Mouse (Mus musculus): ENCODE measurements around the gene Zfp644. TPM values are rescaled to one million over a fixed set of nuclear protein-coding genes. Genes with fewer than 3 reads are reported as not detected.

Zfp644 gene
- polyA plus RNA-seq, 1 experiment from 2014 or later = 93.9 TPM

DNA sequence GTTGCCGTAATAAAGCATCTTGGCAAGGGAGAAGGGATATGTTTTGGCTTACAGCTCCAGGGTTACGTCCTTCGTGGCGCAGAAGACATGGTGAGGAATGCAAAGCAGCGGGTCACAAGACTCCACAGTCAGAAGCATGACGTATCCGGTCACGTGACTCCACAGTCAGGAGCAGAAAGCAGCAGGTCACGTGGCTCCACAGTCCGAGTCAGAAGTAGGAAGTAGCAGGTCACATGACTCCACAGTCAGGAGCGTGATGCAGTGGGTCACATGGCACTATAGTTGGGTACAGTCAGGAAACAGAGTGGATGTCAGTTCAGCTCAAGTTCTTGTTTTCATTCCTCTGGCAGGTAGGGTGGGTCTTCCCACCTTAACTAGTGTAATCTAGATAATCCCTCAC lies 107.4 kb downstream of the Zfp644 start:
- Histone ChIP-seq H3K9me3 (replicated peaks; ENCODE audit: control insufficient read depth, low read length) (no peaks in the 10 kb centered on the region), H3K4me1 (ENCODE audit: control insufficient read depth, insufficient read depth, low read length) (no peaks in the 10 kb centered on the region), H3K4me3 (ENCODE audit: low read depth, low read length) (no peak overlapping the region), H3K36me3 (replicated peaks; ENCODE audit: control insufficient read depth, insufficient read depth, low read depth, low read length) (no peaks in the 10 kb centered on the region; the same call in 1 of the 2 replicates), H3K4me2 (ENCODE audit: low read depth, low read length) (no peak overlapping the region), H3K9ac (replicated peaks; ENCODE audit: low read length) (no peak overlapping the region), H3K27me3 (ENCODE audit: control insufficient read depth, insufficient read depth, low read length) (no peaks in the 10 kb centered on the region), H3K27ac (replicated peaks; ENCODE audit: low read depth, low read length) (no peak overlapping the region)
- no peak for ATAC-seq (replicated peaks; ENCODE audit: insufficient number of reproducible peaks, low FRiP score, low TSS enrichment, low read depth)
- no peak for DNase-seq (ENCODE audit: low spot score)
- 92% methylated on average over 11 of the region's 11 CpGs for WGBS

DNA sequence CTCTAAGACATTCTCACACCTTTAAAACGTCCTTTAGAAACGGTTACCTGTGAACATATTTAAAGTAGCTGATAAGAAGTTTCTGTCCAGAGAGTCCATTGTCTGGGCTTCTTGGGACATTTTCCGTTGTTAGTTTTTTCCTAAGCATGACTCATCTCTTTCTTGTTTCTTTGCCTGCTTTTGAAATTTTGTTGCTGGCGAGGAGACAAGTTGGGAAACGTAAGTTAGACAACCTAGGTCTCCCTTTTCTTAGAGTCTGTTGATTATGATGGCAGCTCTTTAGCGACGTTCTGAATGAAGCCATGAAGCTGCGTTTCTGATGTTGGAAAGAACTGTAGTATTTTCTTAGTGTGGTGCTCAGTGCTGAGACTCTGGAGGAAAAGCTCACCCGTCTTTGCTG lies 108.1 kb downstream of the Zfp644 start:
- H3K9ac ChIP-seq (replicated peaks; ENCODE audit: low read length) = no peak overlapping the region
- no peaks in the 10 kb centered on the region for H3K27me3 ChIP-seq (ENCODE audit: control insufficient read depth, insufficient read depth, low read length)
- no peak for DNase-seq (ENCODE audit: low spot score)
- no peaks in the 10 kb centered on the region; the same call in 1 of the 2 replicates for H3K36me3 ChIP-seq (replicated peaks; ENCODE audit: control insufficient read depth, insufficient read depth, low read depth, low read length)
- WGBS = 92% methylated on average over 9 of the region's 9 CpGs
- ATAC-seq (replicated peaks; ENCODE audit: insufficient number of reproducible peaks, low FRiP score, low TSS enrichment, low read depth) = no peak
- H3K4me2 ChIP-seq (ENCODE audit: low read depth, low read length) = no peak overlapping the region
- H3K9me3 ChIP-seq (replicated peaks; ENCODE audit: control insufficient read depth, low read length) = no peaks in the 10 kb centered on the region
- H3K4me1 ChIP-seq (ENCODE audit: control insufficient read depth, insufficient read depth, low read length) = no peaks in the 10 kb centered on the region
- H3K4me3 ChIP-seq (ENCODE audit: low read depth, low read length) = no peak overlapping the region
- H3K27ac ChIP-seq (replicated peaks; ENCODE audit: low read depth, low read length) = no peak overlapping the region

DNA sequence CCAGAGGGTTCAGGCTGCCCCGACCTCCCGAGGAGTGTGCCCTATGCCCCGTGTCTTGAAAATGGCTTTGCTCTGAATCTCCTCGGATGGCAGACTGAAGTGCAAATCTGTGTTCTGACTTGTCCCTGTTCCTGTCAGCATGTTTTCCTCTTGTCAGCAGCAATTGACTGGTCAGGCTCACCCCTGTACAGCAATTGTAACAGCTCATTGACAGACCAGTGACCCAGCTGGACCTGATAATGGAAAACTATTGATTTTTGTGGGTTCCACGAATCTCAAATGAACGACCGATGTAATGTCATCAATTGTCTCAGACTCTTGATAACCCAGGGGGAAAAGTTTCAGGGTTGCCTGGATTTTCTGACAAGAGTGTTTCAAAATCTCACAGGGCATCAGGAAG lies 116.1 kb downstream of the Zfp644 start:
- Histone ChIP-seq H3K4me2 (ENCODE audit: low read depth, low read length) (no peak overlapping the region), H3K9ac (replicated peaks; ENCODE audit: low read length) (no peak overlapping the region), H3K27ac (replicated peaks; ENCODE audit: low read depth, low read length) (no peak overlapping the region), H3K9me3 (replicated peaks; ENCODE audit: control insufficient read depth, low read length) (no peaks in the 10 kb centered on the region), H3K36me3 (replicated peaks; ENCODE audit: control insufficient read depth, insufficient read depth, low read depth, low read length) (no peaks in the 10 kb centered on the region), H3K4me1 (ENCODE audit: control insufficient read depth, insufficient read depth, low read length) (no peaks in the 10 kb centered on the region), H3K27me3 (ENCODE audit: control insufficient read depth, insufficient read depth, low read length) (no peaks in the 10 kb centered on the region), H3K4me3 (ENCODE audit: low read depth, low read length) (no peak overlapping the region)
- DNase-seq (ENCODE audit: low spot score) = no peak
- ATAC-seq (replicated peaks; ENCODE audit: insufficient number of reproducible peaks, low FRiP score, low TSS enrichment, low read depth) = no peak
- WGBS = 78% methylated on average over 7 of the region's 7 CpGs

DNA sequence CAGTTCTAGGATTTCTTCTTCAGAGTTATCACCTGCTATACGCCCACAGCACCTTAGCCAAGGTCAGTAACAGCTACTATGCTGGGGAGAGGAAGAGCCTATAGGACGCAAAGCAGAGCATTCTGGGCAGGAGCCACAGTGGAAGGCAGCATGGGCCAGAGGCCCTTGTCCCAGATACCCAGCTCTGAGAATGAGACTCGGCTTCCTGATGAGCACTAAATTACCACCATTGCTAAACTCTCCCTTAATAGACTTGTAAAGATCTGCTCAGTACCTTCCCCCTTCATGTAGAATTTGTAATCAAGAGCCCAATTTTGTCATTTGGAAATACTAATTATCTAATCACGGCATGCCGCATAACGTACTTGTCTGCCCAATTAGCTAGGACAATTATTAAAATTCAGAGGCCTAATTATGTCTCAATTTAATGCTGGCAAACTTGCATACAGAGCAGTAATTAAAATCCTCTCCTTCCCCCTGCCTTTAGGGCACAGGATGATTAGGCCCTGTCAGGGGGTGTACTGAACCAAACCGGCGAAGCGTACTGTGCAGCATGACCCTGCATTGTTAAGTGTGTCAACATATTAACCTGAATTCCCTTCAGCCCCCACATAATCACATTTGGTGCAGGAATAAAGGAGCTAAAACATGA lies 119.7 kb downstream of the Zfp644 start:
- no peaks in the 10 kb centered on the region for H3K9me3 ChIP-seq (replicated peaks; ENCODE audit: control insufficient read depth, low read length)
- DNase-seq (ENCODE audit: low spot score) (no peak), ATAC-seq (replicated peaks; ENCODE audit: insufficient number of reproducible peaks, low FRiP score, low TSS enrichment, low read depth) (no peak)
- H3K4me3 ChIP-seq (ENCODE audit: low read depth, low read length) = no peak overlapping the region
- 45% methylated on average over 9 of the region's 9 CpGs for WGBS
- peaks cover 5% of the 10 kb centered on the region; the same call in 1 of the 2 replicates for H3K27me3 ChIP-seq (ENCODE audit: control insufficient read depth, insufficient read depth, low read length)
- H3K27ac ChIP-seq (replicated peaks; ENCODE audit: low read depth, low read length) = no peak overlapping the region
- no peak overlapping the region for H3K9ac ChIP-seq (replicated peaks; ENCODE audit: low read length)
- H3K4me2 ChIP-seq (ENCODE audit: low read depth, low read length) = no peak overlapping the region
- H3K36me3 ChIP-seq (replicated peaks; ENCODE audit: control insufficient read depth, insufficient read depth, low read depth, low read length) = no peaks in the 10 kb centered on the region
- H3K4me1 ChIP-seq (ENCODE audit: control insufficient read depth, insufficient read depth, low read length) = no peaks in the 10 kb centered on the region

DNA sequence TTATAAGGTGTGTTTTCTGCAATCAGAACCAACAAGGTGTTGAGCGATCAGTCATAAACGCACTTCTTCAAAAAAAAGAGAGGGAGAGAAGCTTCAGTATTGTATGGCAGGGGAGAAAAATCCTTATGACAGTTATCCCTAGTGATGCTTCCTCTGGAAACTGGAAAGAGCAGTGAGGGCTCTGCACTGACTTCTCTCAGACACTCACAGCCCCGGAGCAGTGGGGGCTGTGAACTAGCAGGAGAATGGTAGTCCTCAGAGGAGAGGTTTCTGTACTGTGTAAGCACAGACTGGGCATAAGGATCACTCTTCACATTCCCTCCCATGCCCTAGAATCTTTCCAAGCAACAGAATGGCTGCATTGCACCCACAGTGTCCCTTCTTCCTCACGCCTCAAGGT lies 122.0 kb downstream of the Zfp644 start:
- no peak overlapping the region for H3K9ac ChIP-seq (replicated peaks; ENCODE audit: low read length)
- H3K36me3 ChIP-seq (replicated peaks; ENCODE audit: control insufficient read depth, insufficient read depth, low read depth, low read length) = no peaks in the 10 kb centered on the region
- DNase-seq (ENCODE audit: low spot score) = no peak
- no peaks in the 10 kb centered on the region for H3K4me1 ChIP-seq (ENCODE audit: control insufficient read depth, insufficient read depth, low read length)
- H3K9me3 ChIP-seq (replicated peaks; ENCODE audit: control insufficient read depth, low read length) = no peaks in the 10 kb centered on the region
- H3K4me3 ChIP-seq (ENCODE audit: low read depth, low read length) = peak overlapping the region; percentile 61; the same call in 1 of the 2 replicates
- H3K4me2 ChIP-seq (ENCODE audit: low read depth, low read length) = peak overlapping the region; percentile 100; the same call in 1 of the 2 replicates
- WGBS = 16% methylated on average over 4 of the region's 4 CpGs
- ATAC-seq (replicated peaks; ENCODE audit: insufficient number of reproducible peaks, low FRiP score, low TSS enrichment, low read depth) = 0 out of 2 replicates have a peak, but pooled peaks have one; percentile 48
- peaks cover 5% of the 10 kb centered on the region; the same call in 1 of the 2 replicates for H3K27me3 ChIP-seq (ENCODE audit: control insufficient read depth, insufficient read depth, low read length)
- no peak overlapping the region for H3K27ac ChIP-seq (replicated peaks; ENCODE audit: low read depth, low read length)

DNA sequence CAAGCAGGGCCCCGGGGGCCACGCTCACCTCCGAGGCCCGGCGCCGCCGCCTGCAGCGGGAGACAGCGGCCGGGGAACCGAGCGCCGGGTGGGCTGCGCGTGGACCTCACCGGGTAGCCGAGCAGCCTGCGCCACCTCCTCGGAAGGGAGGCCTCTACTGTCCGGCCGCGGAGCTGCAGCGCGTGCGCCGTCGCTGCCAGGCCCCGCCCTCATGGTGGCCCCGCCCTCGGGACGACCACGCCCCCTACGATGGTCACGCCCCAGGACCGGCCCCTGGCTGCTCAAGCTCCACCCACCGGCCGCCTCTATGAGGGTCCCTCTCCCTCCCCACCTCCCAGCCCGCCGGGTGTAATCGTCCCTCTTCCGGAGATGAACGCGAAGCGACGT lies 122.5 kb downstream of the Zfp644 start:
- 0 out of 2 replicates have a peak overlapping the region, but pooled peaks have one; percentile 11 for H3K27ac ChIP-seq (replicated peaks; ENCODE audit: low read depth, low read length)
- H3K9ac ChIP-seq (replicated peaks; ENCODE audit: low read length) = peak overlapping the region; percentile 70
- H3K27me3 ChIP-seq (ENCODE audit: control insufficient read depth, insufficient read depth, low read length) = peaks cover 5% of the 10 kb centered on the region; the same call in 1 of the 2 replicates
- ATAC-seq (replicated peaks; ENCODE audit: insufficient number of reproducible peaks, low FRiP score, low TSS enrichment, low read depth) = peak; percentile 88
- peak overlapping the region; percentile 100 for H3K4me2 ChIP-seq (ENCODE audit: low read depth, low read length)
- under 1% methylated on average over 32 of the region's 45 CpGs for WGBS
- DNase-seq (ENCODE audit: low spot score) = peak; percentile 88
- H3K9me3 ChIP-seq (replicated peaks; ENCODE audit: control insufficient read depth, low read length) = no peaks in the 10 kb centered on the region
- H3K36me3 ChIP-seq (replicated peaks; ENCODE audit: control insufficient read depth, insufficient read depth, low read depth, low read length) = no peaks in the 10 kb centered on the region
- H3K4me1 ChIP-seq (ENCODE audit: control insufficient read depth, insufficient read depth, low read length) = no peaks in the 10 kb centered on the region
- peak overlapping the region; percentile 61 for H3K4me3 ChIP-seq (ENCODE audit: low read depth, low read length)

DNA sequence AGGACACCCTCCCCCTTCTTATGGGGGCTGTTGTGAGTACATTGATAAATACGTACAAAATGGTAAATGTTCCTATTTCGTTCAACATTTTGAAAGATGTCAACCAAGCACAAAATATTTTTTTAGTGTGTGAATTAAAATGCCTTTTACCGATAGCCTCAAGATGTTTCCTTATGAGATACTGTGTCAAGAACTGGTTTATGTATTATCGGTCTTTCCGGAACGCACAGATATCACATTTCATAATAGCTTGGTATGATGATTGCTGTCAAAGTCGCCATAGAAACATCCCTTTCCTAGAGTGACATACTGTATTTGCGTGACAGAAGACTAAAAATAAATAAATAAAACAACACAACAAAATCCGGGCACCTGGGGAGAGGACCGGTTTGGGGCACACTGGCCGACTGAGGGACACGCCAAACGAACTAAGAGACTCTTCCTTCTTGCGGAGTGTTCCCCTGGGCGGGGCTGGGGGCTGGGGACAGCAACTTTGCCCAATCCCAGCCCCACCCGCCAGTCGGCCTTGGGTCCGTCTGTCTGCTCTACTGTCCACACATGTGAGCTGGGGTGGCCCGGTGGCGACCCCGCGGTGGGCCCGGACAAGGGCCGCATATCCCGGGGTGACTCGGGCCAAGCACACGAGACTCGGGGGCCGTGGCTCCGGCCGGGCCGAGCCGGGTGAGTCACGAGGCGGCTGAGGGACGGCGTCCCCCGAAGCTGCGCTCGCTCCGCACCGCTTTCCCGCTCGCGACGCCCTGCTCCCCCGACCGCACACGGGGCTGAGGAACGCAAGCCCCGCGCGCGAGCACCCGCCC lies 123.1 kb downstream of the Zfp644 start:
- DNase-seq (ENCODE audit: low spot score) = no peak
- ATAC-seq (replicated peaks; ENCODE audit: insufficient number of reproducible peaks, low FRiP score, low TSS enrichment, low read depth) = peak; percentile 77
- Histone ChIP-seq H3K27me3 (ENCODE audit: control insufficient read depth, insufficient read depth, low read length) (peaks cover 5% of the 10 kb centered on the region; the same call in 1 of the 2 replicates), H3K4me1 (ENCODE audit: control insufficient read depth, insufficient read depth, low read length) (no peaks in the 10 kb centered on the region), H3K4me2 (ENCODE audit: low read depth, low read length) (peak overlapping the region; percentile 100), H3K4me3 (ENCODE audit: low read depth, low read length) (peak overlapping the region; percentile 61), H3K9me3 (replicated peaks; ENCODE audit: control insufficient read depth, low read length) (no peaks in the 10 kb centered on the region), H3K36me3 (replicated peaks; ENCODE audit: control insufficient read depth, insufficient read depth, low read depth, low read length) (no peaks in the 10 kb centered on the region), H3K9ac (replicated peaks; ENCODE audit: low read length) (peak overlapping the region; percentile 70), H3K27ac (replicated peaks; ENCODE audit: low read depth, low read length) (0 out of 2 replicates have a peak overlapping the region, but pooled peaks have one; percentile 11)
- WGBS = 5% methylated on average over 54 of the region's 55 CpGs

Measured in embryonic facial prominence, embryonic 11.5 days (tissue).